Mouse (Mus musculus) lung, postnatal 36 days (tissue): ENCODE measurements around the gene Gm47985.

ENCODE experiments used
- DNase-seq: peaks from one replicate; pipeline ENCODE4 v3.0.0; 2022; ENCODE audit warnings: mixed read lengths

Gene Gm47985

GRCm38 (mm10) chr1:151224536-151224935, 42.2 kb downstream of the Gm47985 start:
- DNase-seq = no peak

DNA sequence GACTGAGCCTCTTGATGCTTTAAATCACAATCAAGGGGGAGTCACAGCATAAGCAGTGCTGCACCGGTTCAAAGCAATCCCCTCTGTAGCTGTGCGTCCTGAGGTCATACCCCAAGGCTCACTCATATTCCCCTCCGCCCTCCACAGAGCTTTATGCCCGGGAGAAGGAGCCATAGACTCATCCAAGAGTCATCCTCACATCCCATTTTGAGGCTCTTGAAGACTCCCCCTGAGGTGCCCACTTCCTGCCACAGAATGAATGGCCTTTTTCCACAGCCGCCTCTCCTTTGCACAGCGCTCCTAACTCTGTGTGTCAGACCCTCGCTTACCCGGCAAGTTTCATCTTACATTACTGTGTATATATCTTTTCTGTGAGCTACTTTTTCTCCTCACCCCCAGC, 45.2 kb downstream of the Gm47985 start:
- no peak for DNase-seq

DNA sequence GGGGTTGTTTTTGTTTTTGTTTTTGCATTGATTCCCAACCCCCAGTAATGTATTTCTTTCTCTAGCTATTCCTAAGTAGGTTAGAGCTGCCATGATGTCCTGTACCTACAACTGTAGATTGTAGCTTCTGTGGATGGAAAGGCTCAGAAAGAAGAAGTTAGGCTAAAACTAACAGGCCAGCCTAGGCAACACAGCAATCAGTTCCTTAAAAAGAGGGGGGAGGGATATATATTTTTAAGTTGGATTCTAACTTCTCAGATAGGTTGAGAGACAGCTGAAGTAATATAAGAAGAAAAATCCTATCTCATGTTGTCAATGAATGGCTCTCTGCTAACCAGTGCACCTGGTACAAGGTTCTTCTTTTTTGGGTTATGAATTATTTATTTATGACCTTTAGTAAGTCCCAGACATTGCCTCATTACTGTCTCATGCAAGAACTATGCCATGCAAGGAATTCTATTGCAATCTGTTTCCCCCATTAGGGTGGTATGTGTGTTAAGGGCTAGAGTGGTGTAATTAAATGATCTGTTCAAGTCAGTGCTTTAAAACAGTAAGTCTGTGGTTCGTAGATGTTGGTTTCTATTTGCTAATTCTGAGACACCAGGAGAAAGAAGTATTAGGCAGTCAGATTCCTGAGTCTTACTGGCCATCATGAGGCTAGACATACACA, 46.1 kb downstream of the Gm47985 start:
- no peak for DNase-seq

- DNase-seq = no peak
These were observed 50.0 kb downstream of the Gm47985 start for GRCm38 (mm10) chr1:151232346-151232745.

DNA sequence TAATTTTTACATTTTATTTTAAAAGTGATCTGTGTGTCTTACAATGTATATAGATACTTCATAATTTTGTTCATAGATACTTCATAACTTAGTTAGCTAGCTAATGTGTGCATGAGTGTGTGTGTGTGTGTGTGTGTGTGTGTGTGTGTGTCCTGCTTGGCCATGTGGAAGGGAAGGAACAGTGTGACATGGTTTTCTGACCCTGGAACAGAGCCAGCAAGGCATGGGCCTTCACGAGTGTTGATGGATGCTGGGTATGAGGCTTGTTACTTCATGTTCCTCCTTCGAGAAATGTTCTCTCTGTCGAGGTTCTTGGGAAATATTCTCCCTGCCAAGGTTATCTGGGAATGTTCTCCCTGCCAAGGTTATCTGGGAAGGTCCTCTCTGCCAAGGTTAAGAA, 51.4 kb downstream of the Gm47985 start:
- no peak for DNase-seq
